Mouse (Mus musculus): ENCODE measurements at regions not wholly inside any gene's neighbourhood (a gene's known extent, or its start where the extent isn't known, plus 50 kb on each side); places are given as distances from the start of the nearest gene placed in this dataset.

- Histone ChIP-seq H3K4me1 (ENCODE audit: control insufficient read depth in 1 of 2, insufficient read depth in 2 of 2, low read length in 2 of 2) (no peaks in the 10 kb centered on the region), H3K79me2 (ENCODE audit: control insufficient read depth, insufficient read depth, low read length, poor library complexity) (no peaks in the 10 kb centered on the region), H3K4me3 (ENCODE audit: control insufficient read depth in 1 of 2, insufficient read depth in 1 of 2, low read depth in 2 of 2, low read length in 2 of 2) (no peak overlapping the region), H3K27ac (ENCODE audit: control insufficient read depth, low read depth, low read length) (no peak overlapping the region), H3K36me3 (ENCODE audit: control insufficient read depth in 1 of 2, insufficient read depth in 2 of 2, low read length in 2 of 2) (no peaks in the 10 kb centered on the region), H3K27me3 (ENCODE audit: control insufficient read depth in 1 of 2, insufficient read depth in 2 of 2, low read length in 2 of 2) (no peaks in the 10 kb centered on the region), H3K9ac (ENCODE audit: control insufficient read depth, low read depth, low read length, poor library complexity, severe bottlenecking) (no peak overlapping the region), H3K9me3 (replicated peaks; ENCODE audit: insufficient read depth, low read length) (no peaks in the 10 kb centered on the region)
- TF ChIP-seq CTCF (IDR thresholded peaks at IDR 0.05 in 2 of 3, conservative IDR thresholded peaks at IDR 0.05 in 1 of 3; ENCODE audit: control insufficient read depth in 1 of 3, insufficient read depth in 1 of 3, low read depth in 2 of 3, low read length in 3 of 3, poor library complexity in 1 of 3, severe bottlenecking in 1 of 3) (no peak), MEF2A (IDR thresholded peaks at IDR 0.05; ENCODE audit: extremely low read depth, insufficient replicate concordance, low read depth, low read length, poor library complexity, severe bottlenecking) (no peak), USF2 (IDR thresholded peaks at IDR 0.05; ENCODE audit: borderline replicate concordance in 1 of 2, insufficient read depth in 1 of 2, low read depth in 1 of 2, low read length in 2 of 2) (no peak), CHD1 (IDR thresholded peaks at IDR 0.05; ENCODE audit: low read depth, low read length) (no peak), UBTF (IDR thresholded peaks at IDR 0.05; ENCODE audit: borderline replicate concordance, insufficient read depth, low read depth, low read length) (no peak), NRF1 (IDR thresholded peaks at IDR 0.05; ENCODE audit: insufficient read depth, low read depth, low read length, poor library complexity, severe bottlenecking) (no peak), JUND (IDR thresholded peaks at IDR 0.05; ENCODE audit: low read depth, low read length) (no peak), CHD2 (IDR thresholded peaks at IDR 0.05; ENCODE audit: low read length) (no peak), GABPA (IDR thresholded peaks at IDR 0.05; ENCODE audit: low read depth, low read length) (no peak), POLR2AphosphoS2 (IDR thresholded peaks at IDR 0.05; ENCODE audit: low read length) (no peak), TBP (IDR thresholded peaks at IDR 0.05; ENCODE audit: low read depth, low read length) (no peak), MAZ (IDR thresholded peaks at IDR 0.05; ENCODE audit: low read depth, low read length) (no peak), ZMIZ1 (IDR thresholded peaks at IDR 0.05; ENCODE audit: low read depth, low read length) (no peak), BHLHE40 (IDR thresholded peaks at IDR 0.05; ENCODE audit: borderline replicate concordance, low read depth, low read length) (no peak), TAL1 (IDR thresholded peaks at IDR 0.05; ENCODE audit: low read length) (no peak), KAT2A (conservative IDR thresholded peaks at IDR 0.05; ENCODE audit: low read depth, low read length) (no peak), NELFE (IDR thresholded peaks at IDR 0.05; ENCODE audit: low read depth, low read length) (no peak), MAX (IDR thresholded peaks at IDR 0.05; ENCODE audit: low read length) (no peak), RAD21 (IDR thresholded peaks at IDR 0.05; ENCODE audit: low read depth, low read length) (no peak)
- DNase-seq (ENCODE audit: low read depth, low spot score) = no peak
Measured at GRCm38 (mm10) chr17:9942171-9942570, 272.7 kb upstream of the Pabpc6 start.

GRCm38 (mm10) chr17:9939576-9939975, 270.1 kb upstream of the Pabpc6 start:
- Histone ChIP-seq H3K4me3 (ENCODE audit: control insufficient read depth in 1 of 2, insufficient read depth in 1 of 2, low read depth in 2 of 2, low read length in 2 of 2) (no peak overlapping the region), H3K36me3 (ENCODE audit: control insufficient read depth in 1 of 2, insufficient read depth in 2 of 2, low read length in 2 of 2) (no peaks in the 10 kb centered on the region), H3K27me3 (ENCODE audit: control insufficient read depth in 1 of 2, insufficient read depth in 2 of 2, low read length in 2 of 2) (no peaks in the 10 kb centered on the region), H3K9ac (ENCODE audit: control insufficient read depth, low read depth, low read length, poor library complexity, severe bottlenecking) (no peak overlapping the region), H3K9me3 (replicated peaks; ENCODE audit: insufficient read depth, low read length) (no peaks in the 10 kb centered on the region), H3K27ac (ENCODE audit: control insufficient read depth, low read depth, low read length) (no peak overlapping the region), H3K4me1 (ENCODE audit: control insufficient read depth in 1 of 2, insufficient read depth in 2 of 2, low read length in 2 of 2) (no peaks in the 10 kb centered on the region), H3K79me2 (ENCODE audit: control insufficient read depth, insufficient read depth, low read length, poor library complexity) (no peaks in the 10 kb centered on the region)
- no peak for DNase-seq (ENCODE audit: low read depth, low spot score)
- TF ChIP-seq MYB (IDR thresholded peaks at IDR 0.05; ENCODE audit: low read depth, low read length) (no peak), ZC3H11A (IDR thresholded peaks at IDR 0.05; ENCODE audit: low read depth, low read length) (no peak), MAX (IDR thresholded peaks at IDR 0.05; ENCODE audit: low read length) (no peak), MAFK (IDR thresholded peaks at IDR 0.05; ENCODE audit: borderline replicate concordance, low read depth, low read length) (no peak), CHD1 (IDR thresholded peaks at IDR 0.05; ENCODE audit: low read depth, low read length) (no peak), KAT2A (conservative IDR thresholded peaks at IDR 0.05; ENCODE audit: low read depth, low read length) (no peak), ZNF384 (IDR thresholded peaks at IDR 0.05; ENCODE audit: low read depth, low read length) (no peak), POLR2A (IDR thresholded peaks at IDR 0.05; ENCODE audit: control insufficient read depth in 1 of 2, insufficient read depth in 1 of 2, low read depth in 1 of 2, low read length in 2 of 2, poor library complexity in 1 of 2) (no peak), SIN3A (IDR thresholded peaks at IDR 0.05; ENCODE audit: low read length) (no peak), POLR2AphosphoS5 (IDR thresholded peaks at IDR 0.05; ENCODE audit: borderline replicate concordance, low read depth, low read length) (no peak), TAL1 (IDR thresholded peaks at IDR 0.05; ENCODE audit: low read length) (no peak), MAZ (IDR thresholded peaks at IDR 0.05; ENCODE audit: low read depth, low read length) (no peak), RAD21 (IDR thresholded peaks at IDR 0.05; ENCODE audit: low read depth, low read length) (no peak), CTCF (IDR thresholded peaks at IDR 0.05 in 2 of 3, conservative IDR thresholded peaks at IDR 0.05 in 1 of 3; ENCODE audit: control insufficient read depth in 1 of 3, insufficient read depth in 1 of 3, low read depth in 2 of 3, low read length in 3 of 3, poor library complexity in 1 of 3, severe bottlenecking in 1 of 3) (no peak), USF1 (IDR thresholded peaks at IDR 0.05; ENCODE audit: low read depth, low read length) (no peak), ZKSCAN1 (IDR thresholded peaks at IDR 0.05; ENCODE audit: low read depth, low read length) (no peak), MXI1 (IDR thresholded peaks at IDR 0.05; ENCODE audit: low read depth, low read length) (no peak), GATA1 (IDR thresholded peaks at IDR 0.05; ENCODE audit: low read depth, low read length) (no peak), EP300 (IDR thresholded peaks at IDR 0.05; ENCODE audit: low read depth in 1 of 2, low read length in 2 of 2) (no peak)
